Mouse (Mus musculus): ENCODE results near the gene Ascl5. TPM values are rescaled to one million over a fixed set of nuclear protein-coding genes. Genes with fewer than 3 reads are reported as not detected.

Ascl5 gene
- total RNA-seq, 2 experiments from 2014 or later: 1.8 to 2.0 TPM

- Histone ChIP-seq H3K4me3 (no peak overlapping the region), H3K27ac (no peak overlapping the region)
- no peak for TF ChIP-seq CTCF (IDR thresholded peaks at IDR 0.05)
- peak in 1 of 2 experiments; percentile 26 for DNase-seq (ENCODE audit: extremely low spot score in 1 of 2, low spot score in 2 of 2)
- intact Hi-C loops (cut with DNase I): no loop called here
Observed at GRCm38 (mm10) chr1:136089368-136090165, 39.0 kb downstream of the Ascl5 start.

- H3K4me3 ChIP-seq: no peak overlapping the region
- intact Hi-C loops (cut with DNase I): no loop called here
- TF ChIP-seq CTCF (IDR thresholded peaks at IDR 0.05): no peak
- no peak for DNase-seq (ENCODE audit: extremely low spot score in 1 of 2, low spot score in 2 of 2)
- H3K27ac ChIP-seq: no peak overlapping the region
Observed at GRCm38 (mm10) chr1:136093726-136094125, 43.1 kb downstream of the Ascl5 start.

- intact Hi-C loops (cut with DNase I): no loop called here
- no peak for TF ChIP-seq CTCF (IDR thresholded peaks at IDR 0.05)
- DNase-seq (ENCODE audit: extremely low spot score in 1 of 2, low spot score in 2 of 2): no peak
- Histone ChIP-seq H3K4me3 (no peak overlapping the region), H3K27ac (no peak overlapping the region)
Observed at GRCm38 (mm10) chr1:136094807-136095206, 44.2 kb downstream of the Ascl5 start.

Other genes with a start within 250 kb of the Ascl5 start
- under 1 TPM; 0.95 to 0.98 TPM for gene Lad1, start 232.2 kb upstream of the Ascl5 start, total RNA-seq (2021)
- gene Tnnt2, start 214.4 kb upstream of the Ascl5 start, total RNA-seq (2021): 1 to 10 TPM; 7.5 to 8.9 TPM
- gene Pkp1, start 131.6 kb upstream of the Ascl5 start, total RNA-seq (2021): under 1 TPM; 0.25 to 0.40 TPM
- 10 to 100 TPM; 18.5 to 20.2 TPM for gene Igfn1, start 44.5 kb upstream of the Ascl5 start, total RNA-seq (2021)
- 10 to 100 TPM; 53.7 to 56.7 TPM for gene Tmem9, start 42.7 kb upstream of the Ascl5 start, total RNA-seq (2021)
- gene Cacna1s, start 1.9 kb downstream of the Ascl5 start, total RNA-seq (2021): 1 to 10 TPM; 1.3 to 1.8 TPM
- 10 to 100 TPM; 67.3 to 74.2 TPM for gene Kif21b, start 80.6 kb downstream of the Ascl5 start, total RNA-seq (2021)
- 1 to 10 TPM; 1.2 to 1.8 TPM for gene Mroh3, start 162.0 kb downstream of the Ascl5 start, total RNA-seq (2021)
- gene Inava, start 183.5 kb downstream of the Ascl5 start, total RNA-seq (2021): 1 to 10 TPM; 2.2 to 3.0 TPM
- gene Gpr25, start 210.1 kb downstream of the Ascl5 start, total RNA-seq (2021): 1 to 10 TPM; 5.6 to 6.3 TPM